Comparison of ENCODE assay signal across 14 mouse cellular contexts in the genomic region with DNA sequence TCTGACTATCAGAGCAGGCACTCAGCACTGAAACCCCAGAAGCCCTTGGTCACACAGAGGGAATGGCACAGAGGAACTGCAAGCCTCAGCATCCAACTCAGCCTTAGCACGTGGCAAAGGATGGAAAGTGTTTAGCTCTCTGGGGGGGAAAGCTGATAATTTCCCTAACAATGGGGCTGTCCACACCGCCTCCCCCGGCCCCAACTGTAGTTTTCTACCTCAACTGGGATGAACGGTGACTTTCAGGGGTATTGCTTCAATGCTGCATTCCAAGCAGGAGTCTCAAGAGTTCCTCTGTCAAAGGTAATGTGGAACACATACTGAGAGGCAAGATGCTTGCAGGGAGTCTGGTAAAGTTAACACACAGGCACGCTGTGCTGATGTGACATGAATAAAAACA.
"Had no signal": no experiment of that assay in that cellular context is flagged by ENCODE, and none has a peak within 500 bp of the region (broad histone marks: within the 10 kb centered on the region; RNA-seq: fewer than 3 reads in every experiment).

No protein-coding gene starts in this region.

- DNase-seq: gastrocnemius, postnatal 14 days; gastrocnemius, postnatal 36 days; heart, adult 18-20 months; heart, postnatal 10 days; heart, postnatal 36 days; kidney, adult 11 months; kidney, adult 2 months; kidney, adult 9 months; kidney, postnatal 14 days; kidney, postnatal 36 days; layer of hippocampus, adult 9-11 months; layer of hippocampus, postnatal 36 days; liver; liver, embryonic 13.5 days had no signal
